Comparison of ENCODE assay signal across 8 mouse cellular contexts in genomic region chr7:45052181-45052861, GRCm38 (mm10). TPM values are rescaled to one million over a fixed set of nuclear protein-coding genes. Genes with fewer than 3 reads are reported as not detected.
DNase-seq lines count a peak whose midpoint lies in the region; ATAC-seq and TF ChIP-seq lines count a peak whose summit lies in the region.

No protein-coding gene starts in this region.

- peak overlapping the region; percentile 70 for H3K4me3 ChIP-seq in cerebellum, adult 2 months (replicated peaks; ENCODE audit: insufficient read depth, low read depth, low read length)
- H3K4me3 ChIP-seq in heart, embryonic 10.5 days: peak overlapping the region; percentile 78
- peak overlapping the region; percentile 93 for H3K4me3 ChIP-seq in kidney, embryonic 14.5 days (ENCODE audit: low read length)
- peak overlapping the region; percentile 65 to 68 for H3K4me3 ChIP-seq in liver, embryonic 14.5 days (ENCODE audit: insufficient read depth in 1 of 2, low read depth in 2 of 2, low read length in 2 of 2)
- peak overlapping the region; percentile 81 for H3K4me3 ChIP-seq in neural tube, embryonic 15.5 days (replicated peaks)

- no peak for ATAC-seq in kidney, embryonic 14.5 days (ENCODE audit: low FRiP score, low TSS enrichment)
- ATAC-seq in liver, embryonic 14.5 days (ENCODE audit: insufficient read depth): no peak
- ATAC-seq in neural tube, embryonic 15.5 days (ENCODE audit: low FRiP score): no peak

- WGBS in cerebellum, adult 2 months: 1% methylated on average over 38 of the region's 38 CpGs
- WGBS in heart, embryonic 10.5 days: under 1% methylated on average over 38 of the region's 38 CpGs
- WGBS in kidney, embryonic 14.5 days: under 1% methylated on average over 38 of the region's 38 CpGs
- WGBS in liver, embryonic 14.5 days (ENCODE audit: insufficient replicate concordance): under 1% methylated on average over 38 of the region's 38 CpGs
- WGBS in neural tube, embryonic 15.5 days: under 1% methylated on average over 38 of the region's 38 CpGs

- TF ChIP-seq CTCF in cerebellum, adult 2 months (IDR thresholded peaks at IDR 0.05; ENCODE audit: borderline replicate concordance, insufficient read depth, low read depth, low read length): no peak
- no peak for TF ChIP-seq CTCF in liver, embryonic 14.5 days (IDR thresholded peaks at IDR 0.05; ENCODE audit: low read depth)

- H3K9me3 ChIP-seq in heart, embryonic 10.5 days: no peaks in the 10 kb centered on the region
- no peaks in the 10 kb centered on the region for H3K9me3 ChIP-seq in kidney, embryonic 14.5 days (ENCODE audit: control insufficient read depth, low read length)
- no peaks in the 10 kb centered on the region for H3K9me3 ChIP-seq in liver, embryonic 14.5 days (ENCODE audit: control insufficient read depth, low read length)
- no peaks in the 10 kb centered on the region for H3K9me3 ChIP-seq in neural tube, embryonic 15.5 days (replicated peaks)

- H3K27me3 ChIP-seq in cerebellum, adult 2 months (ENCODE audit: control insufficient read depth, insufficient read depth, low read length): no peaks in the 10 kb centered on the region
- H3K27me3 ChIP-seq in heart, embryonic 10.5 days (ENCODE audit: insufficient read depth, poor library complexity, severe bottlenecking): no peaks in the 10 kb centered on the region
- H3K27me3 ChIP-seq in kidney, embryonic 14.5 days (ENCODE audit: control insufficient read depth, insufficient read depth, low read length): no peaks in the 10 kb centered on the region
- no peaks in the 10 kb centered on the region for H3K27me3 ChIP-seq in liver, embryonic 14.5 days (ENCODE audit: control insufficient read depth, insufficient read depth, low read length)
- no peaks in the 10 kb centered on the region for H3K27me3 ChIP-seq in neural tube, embryonic 15.5 days (replicated peaks)

- peaks cover 9% of the 10 kb centered on the region for H3K4me1 ChIP-seq in cerebellum, adult 2 months (ENCODE audit: control insufficient read depth, insufficient read depth, low read length)
- H3K4me1 ChIP-seq in heart, embryonic 10.5 days: peaks cover 57% of the 10 kb centered on the region
- peaks cover 4% of the 10 kb centered on the region; the same call in 1 of the 2 replicates for H3K4me1 ChIP-seq in kidney, embryonic 14.5 days (ENCODE audit: control insufficient read depth, insufficient read depth, low read length)
- peaks cover 14% of the 10 kb centered on the region in 2 experiments for H3K4me1 ChIP-seq in liver, embryonic 14.5 days (replicated peaks; ENCODE audit: control insufficient read depth in 2 of 2, insufficient read depth in 2 of 2, low read length in 1 of 2)
- H3K4me1 ChIP-seq in neural tube, embryonic 15.5 days: peaks cover 43% of the 10 kb centered on the region

- DNase-seq in ovary, postnatal 10 days (ENCODE audit: low spot score): peak; percentile 29
- DNase-seq in ovary, adult 18-20 months (ENCODE audit: low spot score): no peak
- DNase-seq in cerebellum, adult 2 months: peak; percentile 61 to 66
- DNase-seq in heart, embryonic 10.5 days (ENCODE audit: low spot score): no peak
- DNase-seq in liver, embryonic 14.5 days (ENCODE audit: low read depth in 3 of 3, low spot score in 3 of 3): no peak
- DNase-seq in urinary bladder, postnatal 36 days (ENCODE audit: low spot score in 2 of 2): peak; percentile 26 to 41

- peaks cover 41% of the 10 kb centered on the region for H3K36me3 ChIP-seq in heart, embryonic 10.5 days
- H3K36me3 ChIP-seq in kidney, embryonic 14.5 days (ENCODE audit: control insufficient read depth, insufficient read depth, low read length): peaks cover 35% of the 10 kb centered on the region
- peaks cover 7% of the 10 kb centered on the region for H3K36me3 ChIP-seq in liver, embryonic 14.5 days (replicated peaks; ENCODE audit: control insufficient read depth, insufficient read depth, low read depth)
- peaks cover 30% of the 10 kb centered on the region for H3K36me3 ChIP-seq in neural tube, embryonic 15.5 days

- peak overlapping the region; percentile 95 for H3K4me2 ChIP-seq in kidney, embryonic 14.5 days (replicated peaks; ENCODE audit: low read depth, low read length)
- peak overlapping the region; percentile 84 for H3K4me2 ChIP-seq in liver, embryonic 14.5 days (ENCODE audit: low read depth)
- H3K4me2 ChIP-seq in neural tube, embryonic 15.5 days: peak overlapping the region; percentile 97

- H3K9ac ChIP-seq in kidney, embryonic 14.5 days (ENCODE audit: low read depth, low read length): peak overlapping the region; percentile 88
- peak overlapping the region; percentile 74 for H3K9ac ChIP-seq in liver, embryonic 14.5 days (replicated peaks)
- peak overlapping the region; percentile 66 for H3K9ac ChIP-seq in neural tube, embryonic 15.5 days (replicated peaks)

- peak overlapping the region; percentile 79 for H3K27ac ChIP-seq in cerebellum, adult 2 months (ENCODE audit: insufficient read depth, low read length)
- H3K27ac ChIP-seq in heart, embryonic 10.5 days: peak overlapping the region; percentile 99
- peak overlapping the region; percentile 99 for H3K27ac ChIP-seq in kidney, embryonic 14.5 days (ENCODE audit: low read depth, low read length)
- H3K27ac ChIP-seq in liver, embryonic 14.5 days: peak overlapping the region; percentile 16
- H3K27ac ChIP-seq in neural tube, embryonic 15.5 days (replicated peaks): peak overlapping the region; percentile 99

- TF ChIP-seq EP300 in liver, embryonic 14.5 days (IDR thresholded peaks at IDR 0.05; ENCODE audit: low read depth): no peak

- TF ChIP-seq POLR2A in cerebellum, adult 2 months (IDR thresholded peaks at IDR 0.05; ENCODE audit: borderline replicate concordance, insufficient read depth, low read length): no peak

RNA-seq across cellular contexts. Expression of gene Prr12, which starts 0.4 kb away (rescaled TPM):
- 22.6 and 23.3 TPM in 2 replicates for polyA plus RNA-seq in cerebellum, adult 2 months (2012; rRNA removed)
- 8.8 and 13.3 TPM in 2 replicates for polyA plus RNA-seq in heart, embryonic 10.5 days (2016; fragmentation: Nextera tagmentation; extraction: Ambion mirVana)
- 16.3 and 18.9 TPM in 2 replicates for polyA plus RNA-seq in kidney, embryonic 14.5 days (2014; fragmentation: Nextera tagmentation; extraction: Ambion mirVana)
- polyA plus RNA-seq in liver, embryonic 14.5 days (2012; rRNA removed): 1.8 and 2.6 TPM in 2 replicates
- polyA plus RNA-seq in liver, embryonic 14.5 days (2014; fragmentation: Nextera tagmentation; extraction: Ambion mirVana): 1.9 and 2.2 TPM in 2 replicates
- 11.4 and 12.3 TPM in 2 replicates for polyA plus RNA-seq in neural tube, embryonic 15.5 days (2015; fragmentation: Nextera tagmentation; extraction: Ambion mirVana)

RNA-seq across cellular contexts. Expression of gene Nosip, which starts 9.9 kb away (rescaled TPM):
- polyA plus RNA-seq in cerebellum, adult 2 months (2012; rRNA removed): 106 and 112 TPM in 2 replicates
- 59.9 and 65.2 TPM in 2 replicates for polyA plus RNA-seq in heart, embryonic 10.5 days (2016; fragmentation: Nextera tagmentation; extraction: Ambion mirVana)
- polyA plus RNA-seq in kidney, embryonic 14.5 days (2014; fragmentation: Nextera tagmentation; extraction: Ambion mirVana): 65.3 and 75.0 TPM in 2 replicates
- polyA plus RNA-seq in liver, embryonic 14.5 days (2012; rRNA removed): 24.5 and 26.4 TPM in 2 replicates
- polyA plus RNA-seq in liver, embryonic 14.5 days (2014; fragmentation: Nextera tagmentation; extraction: Ambion mirVana): 23.1 and 27.4 TPM in 2 replicates
- 65.8 and 66.5 TPM in 2 replicates for polyA plus RNA-seq in neural tube, embryonic 15.5 days (2015; fragmentation: Nextera tagmentation; extraction: Ambion mirVana)

RNA-seq across cellular contexts. Expression of gene Prrg2, which starts 10.2 kb away (rescaled TPM):
- 23.3 and 23.7 TPM in 2 replicates for polyA plus RNA-seq in cerebellum, adult 2 months (2012; rRNA removed)
- polyA plus RNA-seq in heart, embryonic 10.5 days (2016; fragmentation: Nextera tagmentation; extraction: Ambion mirVana): 15.0 and 16.8 TPM in 2 replicates
- 27.0 and 27.3 TPM in 2 replicates for polyA plus RNA-seq in kidney, embryonic 14.5 days (2014; fragmentation: Nextera tagmentation; extraction: Ambion mirVana)
- polyA plus RNA-seq in liver, embryonic 14.5 days (2012; rRNA removed): 8.5 and 10.1 TPM in 2 replicates
- polyA plus RNA-seq in liver, embryonic 14.5 days (2014; fragmentation: Nextera tagmentation; extraction: Ambion mirVana): 6.2 and 7.3 TPM in 2 replicates
- 16.5 and 18.1 TPM in 2 replicates for polyA plus RNA-seq in neural tube, embryonic 15.5 days (2015; fragmentation: Nextera tagmentation; extraction: Ambion mirVana)

RNA-seq across cellular contexts. Expression of gene Rras, which starts 34.6 kb away (rescaled TPM):
- polyA plus RNA-seq in cerebellum, adult 2 months (2012; rRNA removed): 29.7 and 29.9 TPM in 2 replicates
- polyA plus RNA-seq in heart, embryonic 10.5 days (2016; fragmentation: Nextera tagmentation; extraction: Ambion mirVana): 50.5 and 57.5 TPM in 2 replicates
- 31.8 and 35.2 TPM in 2 replicates for polyA plus RNA-seq in kidney, embryonic 14.5 days (2014; fragmentation: Nextera tagmentation; extraction: Ambion mirVana)
- polyA plus RNA-seq in liver, embryonic 14.5 days (2012; rRNA removed): 16.3 and 19.7 TPM in 2 replicates
- 15.4 and 20.6 TPM in 2 replicates for polyA plus RNA-seq in liver, embryonic 14.5 days (2014; fragmentation: Nextera tagmentation; extraction: Ambion mirVana)
- polyA plus RNA-seq in neural tube, embryonic 15.5 days (2015; fragmentation: Nextera tagmentation; extraction: Ambion mirVana): 14.2 and 24.2 TPM in 2 replicates

RNA-seq across cellular contexts. Expression of gene Scaf1, which starts 36.2 kb away (rescaled TPM):
- polyA plus RNA-seq in cerebellum, adult 2 months (2012; rRNA removed): 115 and 120 TPM in 2 replicates
- 40.5 and 41.0 TPM in 2 replicates for polyA plus RNA-seq in heart, embryonic 10.5 days (2016; fragmentation: Nextera tagmentation; extraction: Ambion mirVana)
- polyA plus RNA-seq in kidney, embryonic 14.5 days (2014; fragmentation: Nextera tagmentation; extraction: Ambion mirVana): 46.5 and 54.0 TPM in 2 replicates
- 16.2 and 16.9 TPM in 2 replicates for polyA plus RNA-seq in liver, embryonic 14.5 days (2012; rRNA removed)
- 11.0 and 14.5 TPM in 2 replicates for polyA plus RNA-seq in liver, embryonic 14.5 days (2014; fragmentation: Nextera tagmentation; extraction: Ambion mirVana)
- 43.3 and 46.1 TPM in 2 replicates for polyA plus RNA-seq in neural tube, embryonic 15.5 days (2015; fragmentation: Nextera tagmentation; extraction: Ambion mirVana)

Comparison
In these comparisons a context has a peak if more than half of its experiments do, and no peak if none do; other contexts are left out.
1. DNase-seq: peak in ovary, postnatal 10 days (single experiment), cerebellum, adult 2 months (2 of 2) and urinary bladder, postnatal 36 days (2 of 2); none in ovary, adult 18-20 months (single experiment), heart, embryonic 10.5 days (single experiment) and liver, embryonic 14.5 days (0 of 3).
2. H3K27ac ChIP-seq: peak in every context shown above with its lines; median percentile 99 in heart, embryonic 10.5 days; 99 in kidney, embryonic 14.5 days; 99 in neural tube, embryonic 15.5 days; 79 in cerebellum, adult 2 months; 16 in liver, embryonic 14.5 days.
3. Peak in every context shown above with its lines, with median percentiles within 50 percentile points of each other: H3K4me3 ChIP-seq, H3K4me2 ChIP-seq and H3K9ac ChIP-seq.